Mouse (Mus musculus): ENCODE measurements around the gene Vdac1. TPM values are rescaled to one million over a fixed set of nuclear protein-coding genes. Genes with fewer than 3 reads are reported as not detected.

The Vdac1 gene
- polyA plus RNA-seq, 1 experiment from 2014 or later = 265 TPM

DNA sequence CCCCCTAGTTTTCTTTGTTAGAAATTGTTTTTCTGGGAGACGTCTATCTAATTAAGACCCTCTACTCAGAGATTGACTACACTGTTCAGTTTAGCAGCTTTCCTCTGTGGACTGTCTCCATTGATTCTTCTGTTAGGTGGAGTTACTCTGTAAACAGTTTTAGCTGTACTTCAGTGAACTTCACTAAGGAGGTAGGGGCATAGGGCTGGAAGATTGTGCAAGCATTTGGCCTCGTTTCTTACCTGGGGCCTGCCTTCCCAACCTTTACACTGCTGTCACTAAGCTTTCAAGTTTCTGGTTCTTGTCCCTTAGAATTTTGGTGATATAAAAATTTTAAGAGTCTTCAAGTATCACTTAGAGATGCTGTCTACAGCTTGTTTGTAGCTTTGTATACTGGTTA, 40.8 kb downstream of the Vdac1 start:
- no peaks in the 10 kb centered on the region for H3K9me3 ChIP-seq
- H3K4me2 ChIP-seq = no peak overlapping the region
- H3K4me1 ChIP-seq = peaks cover 3% of the 10 kb centered on the region; the same call in 1 of the 2 replicates
- H3K4me3 ChIP-seq = no peak overlapping the region
- 51% methylated on average over 2 of the region's 2 CpGs for WGBS
- no peak overlapping the region for H3K9ac ChIP-seq
- no peaks in the 10 kb centered on the region for H3K27me3 ChIP-seq
- no peak for ATAC-seq (ENCODE audit: borderline replicate concordance, extremely low read depth, low FRiP score, low TSS enrichment)
- H3K27ac ChIP-seq = no peak overlapping the region
- H3K36me3 ChIP-seq = peaks cover 24% of the 10 kb centered on the region

GRCm38 (mm10) chr11:52402566-52402965, 41.9 kb downstream of the Vdac1 start:
- WGBS = 86% methylated on average over 1 of the region's 1 CpGs
- Histone ChIP-seq H3K9ac (no peak overlapping the region), H3K4me3 (no peak overlapping the region), H3K27ac (no peak overlapping the region), H3K27me3 (no peaks in the 10 kb centered on the region), H3K36me3 (peaks cover 35% of the 10 kb centered on the region), H3K4me2 (no peak overlapping the region), H3K4me1 (no peaks in the 10 kb centered on the region), H3K9me3 (no peaks in the 10 kb centered on the region)
- no peak for ATAC-seq (ENCODE audit: borderline replicate concordance, extremely low read depth, low FRiP score, low TSS enrichment)

- 84% methylated on average over 5 of the region's 5 CpGs for WGBS
- no peaks in the 10 kb centered on the region for H3K9me3 ChIP-seq
- no peaks in the 10 kb centered on the region for H3K27me3 ChIP-seq
- peaks cover 50% of the 10 kb centered on the region for H3K36me3 ChIP-seq
- H3K4me1 ChIP-seq = no peaks in the 10 kb centered on the region
- no peak overlapping the region for H3K4me2 ChIP-seq
- no peak overlapping the region for H3K9ac ChIP-seq
- H3K27ac ChIP-seq = no peak overlapping the region
- no peak overlapping the region for H3K4me3 ChIP-seq
- ATAC-seq (ENCODE audit: borderline replicate concordance, extremely low read depth, low FRiP score, low TSS enrichment) = no peak
Observed at GRCm38 (mm10) chr11:52404209-52404608, 43.5 kb downstream of the Vdac1 start.

GRCm38 (mm10) chr11:52405196-52405688, 44.6 kb downstream of the Vdac1 start:
- no peak overlapping the region for H3K27ac ChIP-seq
- no peak for ATAC-seq (ENCODE audit: borderline replicate concordance, extremely low read depth, low FRiP score, low TSS enrichment)
- no peaks in the 10 kb centered on the region for H3K9me3 ChIP-seq
- 76% methylated on average over 9 of the region's 9 CpGs for WGBS
- H3K4me3 ChIP-seq = no peak overlapping the region
- no peaks in the 10 kb centered on the region for H3K27me3 ChIP-seq
- no peak overlapping the region for H3K9ac ChIP-seq
- no peaks in the 10 kb centered on the region for H3K4me1 ChIP-seq
- peaks cover 52% of the 10 kb centered on the region for H3K36me3 ChIP-seq
- no peak overlapping the region for H3K4me2 ChIP-seq

GRCm38 (mm10) chr11:52409316-52409715, 48.7 kb downstream of the Vdac1 start:
- 54% methylated on average over 5 of the region's 5 CpGs for WGBS
- no peak overlapping the region for H3K9ac ChIP-seq
- H3K36me3 ChIP-seq = peaks cover 38% of the 10 kb centered on the region
- H3K27me3 ChIP-seq = no peaks in the 10 kb centered on the region
- H3K27ac ChIP-seq = no peak overlapping the region
- H3K4me3 ChIP-seq = no peak overlapping the region
- H3K4me2 ChIP-seq = no peak overlapping the region
- H3K9me3 ChIP-seq = no peaks in the 10 kb centered on the region
- H3K4me1 ChIP-seq = no peaks in the 10 kb centered on the region
- ATAC-seq (ENCODE audit: borderline replicate concordance, extremely low read depth, low FRiP score, low TSS enrichment) = no peak

- Histone ChIP-seq H3K36me3 (no peaks in the 10 kb centered on the region), H3K4me1 (no peaks in the 10 kb centered on the region), H3K9me3 (no peaks in the 10 kb centered on the region), H3K27ac (no peak overlapping the region), H3K4me3 (no peak overlapping the region), H3K4me2 (no peak overlapping the region), H3K9ac (no peak overlapping the region), H3K27me3 (no peaks in the 10 kb centered on the region)
- 70% methylated on average over 5 of the region's 5 CpGs for WGBS
- no peak for ATAC-seq (ENCODE audit: borderline replicate concordance, extremely low read depth, low FRiP score, low TSS enrichment)
Observed at GRCm38 (mm10) chr11:52418358-52418757, 57.7 kb downstream of the Vdac1 start.

- Histone ChIP-seq H3K9me3 (no peaks in the 10 kb centered on the region), H3K36me3 (no peaks in the 10 kb centered on the region), H3K9ac (no peak overlapping the region), H3K27ac (no peak overlapping the region), H3K4me2 (no peak overlapping the region), H3K27me3 (no peaks in the 10 kb centered on the region), H3K4me1 (no peaks in the 10 kb centered on the region), H3K4me3 (no peak overlapping the region)
- WGBS = 24% methylated on average over 5 of the region's 5 CpGs
- no peak for ATAC-seq (ENCODE audit: borderline replicate concordance, extremely low read depth, low FRiP score, low TSS enrichment)
Observed at GRCm38 (mm10) chr11:52419246-52419645, 58.6 kb downstream of the Vdac1 start.

DNA sequence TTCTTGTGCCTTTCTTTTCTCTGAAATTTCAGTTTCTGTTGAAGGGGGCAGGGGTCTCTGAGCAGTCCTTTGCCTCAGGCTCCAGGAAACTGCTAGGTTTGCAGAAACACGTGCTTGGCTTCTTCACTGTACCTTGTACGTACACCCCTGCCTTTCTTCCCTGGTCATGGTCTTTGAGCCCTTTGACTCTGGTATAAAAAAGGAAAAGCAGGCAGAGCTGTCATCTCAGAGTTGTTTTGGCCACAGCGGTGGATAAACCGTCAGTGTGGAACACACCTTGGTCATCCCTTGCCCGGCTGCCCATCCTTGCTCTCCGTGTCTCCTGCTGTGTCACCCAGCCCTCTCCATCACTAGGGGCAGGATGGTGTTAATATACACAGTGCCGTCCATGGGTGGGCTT, 59.2 kb downstream of the Vdac1 start:
- no peak overlapping the region for H3K4me2 ChIP-seq
- H3K27me3 ChIP-seq = no peaks in the 10 kb centered on the region
- ATAC-seq (ENCODE audit: borderline replicate concordance, extremely low read depth, low FRiP score, low TSS enrichment) = no peak
- H3K4me3 ChIP-seq = no peak overlapping the region
- no peak overlapping the region for H3K27ac ChIP-seq
- H3K9me3 ChIP-seq = no peaks in the 10 kb centered on the region
- H3K9ac ChIP-seq = no peak overlapping the region
- no peaks in the 10 kb centered on the region for H3K36me3 ChIP-seq
- no peaks in the 10 kb centered on the region for H3K4me1 ChIP-seq
- 72% methylated on average over 7 of the region's 7 CpGs for WGBS

GRCm38 (mm10) chr11:52420296-52421052, 59.8 kb downstream of the Vdac1 start:
- Histone ChIP-seq H3K27me3 (no peaks in the 10 kb centered on the region), H3K36me3 (no peaks in the 10 kb centered on the region), H3K9me3 (no peaks in the 10 kb centered on the region), H3K27ac (no peak overlapping the region), H3K9ac (no peak overlapping the region), H3K4me1 (no peaks in the 10 kb centered on the region), H3K4me3 (no peak overlapping the region), H3K4me2 (no peak overlapping the region)
- 59% methylated on average over 12 of the region's 12 CpGs for WGBS
- ATAC-seq (ENCODE audit: borderline replicate concordance, extremely low read depth, low FRiP score, low TSS enrichment) = no peak

DNA sequence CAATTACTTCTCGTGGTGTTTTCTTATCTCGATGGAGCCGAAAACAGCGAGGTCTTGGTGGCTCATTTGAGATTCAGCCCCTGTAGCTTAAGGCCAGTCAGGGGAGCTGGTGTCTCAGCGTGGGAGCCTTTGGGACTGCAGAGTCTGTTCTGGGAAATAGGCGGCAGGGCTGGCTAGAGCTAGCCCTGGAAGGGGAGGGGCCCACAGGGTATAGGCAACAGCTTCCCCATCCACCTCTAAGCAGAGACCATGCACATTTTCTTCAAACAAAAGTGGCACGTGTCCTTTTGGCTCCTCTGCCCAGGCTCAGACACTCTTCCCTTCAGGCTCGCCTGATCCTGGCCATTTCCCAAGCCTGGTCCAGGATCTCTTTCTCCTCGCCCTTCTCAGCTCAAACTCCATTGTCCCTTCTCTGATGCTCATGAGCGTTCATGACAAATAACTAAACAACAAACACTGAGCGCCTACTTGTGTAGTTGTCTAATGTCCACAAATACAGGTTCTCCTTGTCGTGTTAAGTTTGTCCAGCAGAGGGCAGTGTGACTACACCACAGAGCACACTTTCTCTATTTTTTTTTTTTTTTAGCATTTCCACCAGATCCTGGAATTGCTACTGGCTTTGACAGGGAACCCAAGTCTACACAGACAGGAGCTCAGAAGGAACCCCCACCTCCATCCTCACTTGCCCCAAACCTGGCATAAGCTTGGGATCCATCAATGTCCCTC, 60.6 kb downstream of the Vdac1 start:
- no peak overlapping the region for H3K4me3 ChIP-seq
- no peaks in the 10 kb centered on the region for H3K27me3 ChIP-seq
- no peaks in the 10 kb centered on the region for H3K4me1 ChIP-seq
- H3K9me3 ChIP-seq = no peaks in the 10 kb centered on the region
- 24% methylated on average over 12 of the region's 12 CpGs for WGBS
- no peak overlapping the region for H3K9ac ChIP-seq
- no peak overlapping the region for H3K27ac ChIP-seq
- no peak overlapping the region for H3K4me2 ChIP-seq
- no peak for ATAC-seq (ENCODE audit: borderline replicate concordance, extremely low read depth, low FRiP score, low TSS enrichment)
- H3K36me3 ChIP-seq = no peaks in the 10 kb centered on the region

GRCm38 (mm10) chr11:52429440-52429839, 68.8 kb downstream of the Vdac1 start:
- no peaks in the 10 kb centered on the region for H3K27me3 ChIP-seq
- H3K4me2 ChIP-seq = no peak overlapping the region
- no peaks in the 10 kb centered on the region for H3K9me3 ChIP-seq
- ATAC-seq (ENCODE audit: borderline replicate concordance, extremely low read depth, low FRiP score, low TSS enrichment) = no peak
- no peaks in the 10 kb centered on the region for H3K36me3 ChIP-seq
- H3K4me1 ChIP-seq = no peaks in the 10 kb centered on the region
- WGBS = 65% methylated on average over 6 of the region's 6 CpGs
- H3K27ac ChIP-seq = no peak overlapping the region
- H3K4me3 ChIP-seq = no peak overlapping the region
- no peak overlapping the region for H3K9ac ChIP-seq

- Histone ChIP-seq H3K4me3 (no peak overlapping the region), H3K9me3 (no peaks in the 10 kb centered on the region), H3K4me1 (no peaks in the 10 kb centered on the region), H3K4me2 (no peak overlapping the region), H3K36me3 (no peaks in the 10 kb centered on the region), H3K27me3 (no peaks in the 10 kb centered on the region), H3K27ac (no peak overlapping the region), H3K9ac (no peak overlapping the region)
- WGBS = 26% methylated on average over 5 of the region's 5 CpGs
- no peak for ATAC-seq (ENCODE audit: borderline replicate concordance, extremely low read depth, low FRiP score, low TSS enrichment)
Observed at GRCm38 (mm10) chr11:52431594-52431993, 70.9 kb downstream of the Vdac1 start.
